Mouse (Mus musculus): ENCODE data around the gene Tomm20. TPM values are rescaled to one million over a fixed set of nuclear protein-coding genes. Genes with fewer than 3 reads are reported as not detected.
"Not testable (repeated sequence)": the region's sequence is repeated elsewhere in the genome, so short reads cannot be mapped to it uniquely, and the experiment has no call there.

Tomm20 gene
- polyA plus RNA-seq, 1 experiment, result 111 TPM

DNA sequence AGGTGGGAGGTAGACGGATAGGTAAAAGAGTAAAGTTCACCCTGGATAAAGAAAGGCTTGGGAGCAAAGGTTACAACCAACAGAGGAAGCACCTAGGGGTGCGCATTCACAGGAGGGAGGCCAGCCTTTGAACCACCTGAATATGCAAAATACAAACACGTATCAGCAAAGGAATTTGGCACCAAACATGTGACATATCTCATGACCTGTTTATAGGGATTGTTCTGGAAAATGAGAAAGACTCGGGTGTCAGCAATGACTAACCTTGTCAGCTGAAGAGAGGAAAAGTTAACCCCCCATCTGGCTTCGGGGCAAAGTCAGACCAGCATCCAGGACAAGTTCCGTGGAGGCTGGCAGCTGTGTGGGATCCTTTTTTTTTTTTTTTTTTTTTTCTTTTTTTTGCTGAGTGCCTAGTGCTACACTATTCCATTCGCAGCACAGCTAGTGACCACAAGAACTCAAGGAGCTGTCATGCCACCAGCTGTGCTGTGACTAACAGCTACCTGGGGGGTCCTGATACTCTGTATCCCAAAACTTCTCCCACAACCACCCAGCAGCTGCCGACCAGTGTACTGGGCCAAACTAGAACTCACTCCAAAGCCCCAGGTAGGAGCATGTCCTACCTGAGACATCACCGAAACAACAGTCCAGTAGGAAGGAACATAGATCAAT is 42.3 kb downstream of the Tomm20 start:
- DNase-seq (ENCODE audit: low read depth), result no peak
- TF ChIP-seq CTCF (IDR thresholded peaks at IDR 0.05; ENCODE audit: borderline replicate concordance, extremely low read depth, insufficient read depth, insufficient read length) (no peak), POLR2A (IDR thresholded peaks at IDR 0.05; ENCODE audit: borderline replicate concordance, extremely low read depth, insufficient read depth, insufficient read length, poor library complexity, severe bottlenecking) (no peak)

GRCm38 (mm10) chr8:126901612-126902011 is 44.0 kb downstream of the Tomm20 start:
- TF ChIP-seq CTCF (IDR thresholded peaks at IDR 0.05; ENCODE audit: borderline replicate concordance, extremely low read depth, insufficient read depth, insufficient read length) (no peak), POLR2A (IDR thresholded peaks at IDR 0.05; ENCODE audit: borderline replicate concordance, extremely low read depth, insufficient read depth, insufficient read length, poor library complexity, severe bottlenecking) (no peak)

GRCm38 (mm10) chr8:126901049-126901448 is 44.6 kb downstream of the Tomm20 start:
- TF ChIP-seq POLR2A (IDR thresholded peaks at IDR 0.05; ENCODE audit: borderline replicate concordance, extremely low read depth, insufficient read depth, insufficient read length, poor library complexity, severe bottlenecking) (no peak), CTCF (IDR thresholded peaks at IDR 0.05; ENCODE audit: borderline replicate concordance, extremely low read depth, insufficient read depth, insufficient read length) (no peak)
- DNase-seq (ENCODE audit: low read depth), result no peak

More at GRCm38 (mm10) chr8:126901612-126902011, 44.0 kb downstream of the Tomm20 start:
- DNase-seq (ENCODE audit: low read depth), result no peak

DNA sequence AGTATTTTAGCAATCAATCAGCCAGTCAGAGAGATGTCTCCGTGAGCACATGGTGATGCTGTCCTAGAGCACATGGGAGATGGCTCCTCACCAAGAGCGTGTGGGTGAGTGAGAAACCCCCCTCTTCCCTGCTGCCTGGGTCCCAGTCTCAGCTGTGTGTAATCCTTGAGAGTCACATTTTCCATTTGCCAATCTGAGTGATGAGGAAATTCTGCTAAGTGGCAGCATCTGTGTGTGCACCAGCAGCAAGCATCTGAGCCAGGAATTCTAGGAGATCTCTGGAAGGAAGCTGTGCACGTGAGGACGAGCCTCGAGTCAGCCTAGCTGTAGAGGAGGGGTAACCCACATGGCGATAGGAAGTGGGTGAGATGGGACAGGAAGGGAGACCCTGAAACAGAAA is 50.5 kb downstream of the Tomm20 start:
- TF ChIP-seq POLR2A (IDR thresholded peaks at IDR 0.05; ENCODE audit: borderline replicate concordance, extremely low read depth, insufficient read depth, insufficient read length, poor library complexity, severe bottlenecking) (no peak), CTCF (IDR thresholded peaks at IDR 0.05; ENCODE audit: borderline replicate concordance, extremely low read depth, insufficient read depth, insufficient read length) (no peak)
- peak; percentile 92 for DNase-seq (ENCODE audit: low read depth)

GRCm38 (mm10) chr8:126887639-126888006 is 58.0 kb downstream of the Tomm20 start:
- TF ChIP-seq POLR2A (IDR thresholded peaks at IDR 0.05; ENCODE audit: borderline replicate concordance, extremely low read depth, insufficient read depth, insufficient read length, poor library complexity, severe bottlenecking) (no peak), CTCF (IDR thresholded peaks at IDR 0.05; ENCODE audit: borderline replicate concordance, extremely low read depth, insufficient read depth, insufficient read length) (no peak)

GRCm38 (mm10) chr8:126886741-126887638 is 58.7 kb downstream of the Tomm20 start:
- peak; percentile 43 for DNase-seq (ENCODE audit: low read depth)
- no peak for TF ChIP-seq CTCF (IDR thresholded peaks at IDR 0.05; ENCODE audit: borderline replicate concordance, extremely low read depth, insufficient read depth, insufficient read length)
- no peak for TF ChIP-seq POLR2A (IDR thresholded peaks at IDR 0.05; ENCODE audit: borderline replicate concordance, extremely low read depth, insufficient read depth, insufficient read length, poor library complexity, severe bottlenecking)

More at GRCm38 (mm10) chr8:126887639-126888006, 58.0 kb downstream of the Tomm20 start:
- no peak for DNase-seq (ENCODE audit: low read depth)

DNA sequence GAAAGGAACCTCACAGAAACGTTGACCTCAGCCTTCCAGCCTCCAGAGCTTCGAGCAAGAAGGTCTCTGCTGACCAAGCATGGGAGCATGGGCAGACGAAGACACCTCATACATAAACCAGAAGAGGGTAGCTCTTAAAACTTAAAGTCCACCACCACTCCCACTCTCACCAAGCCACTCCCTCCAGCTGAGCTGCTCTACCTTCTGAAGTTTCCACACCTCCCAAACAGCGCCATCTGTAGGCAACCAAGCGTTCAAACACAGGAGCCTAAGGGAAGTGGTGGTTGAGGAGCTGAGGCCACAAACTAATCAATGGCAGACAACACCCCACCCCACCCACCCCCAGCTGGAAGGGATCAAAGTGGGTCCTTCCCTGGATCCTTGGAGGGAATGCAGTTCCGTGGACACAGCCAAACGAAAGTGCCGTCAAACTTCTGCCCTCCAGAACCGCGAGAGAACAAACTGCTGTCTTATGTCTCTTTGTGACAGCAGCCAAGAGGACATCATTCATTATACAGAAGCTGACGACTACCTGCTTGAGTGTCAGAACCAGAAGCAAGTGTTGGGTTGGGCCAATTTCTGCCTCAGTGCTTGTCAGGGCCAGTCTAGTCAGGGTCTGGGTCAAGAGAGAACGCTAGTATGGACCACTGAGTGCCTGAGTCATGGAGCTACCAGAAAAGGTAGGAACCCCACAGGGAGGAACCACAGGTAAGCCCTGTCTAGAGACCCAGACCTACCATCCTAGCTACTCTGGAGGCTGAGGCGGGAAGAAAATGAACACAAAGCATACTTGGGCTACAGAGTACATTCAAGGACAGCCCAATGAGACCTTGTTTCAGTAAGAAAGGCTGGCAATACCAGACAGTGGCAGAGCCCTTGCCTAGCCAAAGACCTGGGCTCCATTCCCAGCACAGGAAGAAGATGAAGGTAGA is 59.8 kb downstream of the Tomm20 start:
- no peak for DNase-seq (ENCODE audit: low read depth)
- TF ChIP-seq POLR2A (IDR thresholded peaks at IDR 0.05; ENCODE audit: borderline replicate concordance, extremely low read depth, insufficient read depth, insufficient read length, poor library complexity, severe bottlenecking) (no peak), CTCF (IDR thresholded peaks at IDR 0.05; ENCODE audit: borderline replicate concordance, extremely low read depth, insufficient read depth, insufficient read length) (peak; percentile 29; the same call in 1 of the 2 replicates)

GRCm38 (mm10) chr8:126884202-126884926 is 61.3 kb downstream of the Tomm20 start:
- DNase-seq (ENCODE audit: low read depth), result peak; percentile 92
- TF ChIP-seq CTCF (IDR thresholded peaks at IDR 0.05; ENCODE audit: borderline replicate concordance, extremely low read depth, insufficient read depth, insufficient read length) (no peak), POLR2A (IDR thresholded peaks at IDR 0.05; ENCODE audit: borderline replicate concordance, extremely low read depth, insufficient read depth, insufficient read length, poor library complexity, severe bottlenecking) (no peak)

GRCm38 (mm10) chr8:126883752-126884151 is 61.9 kb downstream of the Tomm20 start:
- TF ChIP-seq CTCF (IDR thresholded peaks at IDR 0.05; ENCODE audit: borderline replicate concordance, extremely low read depth, insufficient read depth, insufficient read length), result no peak
- no peak for TF ChIP-seq POLR2A (IDR thresholded peaks at IDR 0.05; ENCODE audit: borderline replicate concordance, extremely low read depth, insufficient read depth, insufficient read length, poor library complexity, severe bottlenecking)
- DNase-seq (ENCODE audit: low read depth), result no peak

GRCm38 (mm10) chr8:126882586-126882985 is 63.1 kb downstream of the Tomm20 start:
- not testable (repeated sequence) for DNase-seq (ENCODE audit: low read depth)

All from brain, embryonic 14.5 days (tissue).